Comparison of ENCODE assay signal across 15 mouse cellular contexts in genomic region chr13:55898999-55899398, GRCm38 (mm10).
DNase-seq lines count a peak whose midpoint lies in the region; ATAC-seq and TF ChIP-seq lines count a peak whose summit lies in the region.
"Had no signal": no experiment of that assay in that cellular context is flagged by ENCODE, and none has a peak within 500 bp of the region (broad histone marks: within the 10 kb centered on the region; RNA-seq: fewer than 3 reads in every experiment).

No protein-coding gene starts in this region.

- no peak for ATAC-seq in forebrain, embryonic 16.5 days
- no peak for ATAC-seq in midbrain, embryonic 13.5 days
- ATAC-seq in midbrain, embryonic 15.5 days (replicated peaks) = no peak
- ATAC-seq in forebrain, postnatal 0 days = no peak
- ATAC-seq: intestine, embryonic 15.5 days had no signal

- no peak overlapping the region for H3K4me3 ChIP-seq in forebrain, embryonic 10.5 days
- no peak overlapping the region for H3K4me3 ChIP-seq in forebrain, embryonic 16.5 days (replicated peaks; ENCODE audit: low read length)
- H3K4me3 ChIP-seq in midbrain, embryonic 13.5 days (replicated peaks) = no peak overlapping the region
- no peak overlapping the region for H3K4me3 ChIP-seq in midbrain, embryonic 15.5 days
- no peak overlapping the region for H3K4me3 ChIP-seq in forebrain, postnatal 0 days (ENCODE audit: low read depth, low read length)
- H3K4me3 ChIP-seq: intestine, embryonic 15.5 days; midbrain, embryonic 12.5 days had no signal

- H3K27ac ChIP-seq in forebrain, embryonic 10.5 days = peak overlapping the region; percentile 77
- no peak overlapping the region for H3K27ac ChIP-seq in forebrain, embryonic 16.5 days (ENCODE audit: low read length)
- H3K27ac ChIP-seq in midbrain, embryonic 13.5 days = 0 out of 2 replicates have a peak overlapping the region, but pooled peaks have one; percentile 25
- no peak overlapping the region for H3K27ac ChIP-seq in midbrain, embryonic 15.5 days
- H3K27ac ChIP-seq in forebrain, postnatal 0 days (ENCODE audit: low read depth, low read length) = 0 out of 2 replicates have a peak overlapping the region, but pooled peaks have one; percentile 29
- H3K27ac ChIP-seq: intestine, embryonic 15.5 days; midbrain, embryonic 12.5 days had no signal

- no peak for TF ChIP-seq CTCF in forebrain, postnatal 0 days (IDR thresholded peaks at IDR 0.05; ENCODE audit: low read depth)

- H3K4me2 ChIP-seq in forebrain, embryonic 16.5 days (ENCODE audit: low read length) = no peak overlapping the region
- H3K4me2 ChIP-seq in midbrain, embryonic 13.5 days (replicated peaks) = no peak overlapping the region
- H3K4me2 ChIP-seq in midbrain, embryonic 15.5 days = no peak overlapping the region
- H3K4me2 ChIP-seq in forebrain, postnatal 0 days (ENCODE audit: low read depth) = no peak overlapping the region
- H3K4me2 ChIP-seq: intestine, embryonic 15.5 days; liver, embryonic 11.5 days; midbrain, embryonic 12.5 days had no signal

- peaks cover 31% of the 10 kb centered on the region for H3K4me1 ChIP-seq in forebrain, embryonic 10.5 days
- peaks cover 19% of the 10 kb centered on the region for H3K4me1 ChIP-seq in forebrain, embryonic 16.5 days (replicated peaks; ENCODE audit: control insufficient read depth, insufficient read depth, low read length)
- H3K4me1 ChIP-seq in midbrain, embryonic 13.5 days (replicated peaks) = peaks cover 19% of the 10 kb centered on the region
- peaks cover 14% of the 10 kb centered on the region for H3K4me1 ChIP-seq in midbrain, embryonic 15.5 days
- peaks cover 6% of the 10 kb centered on the region; the same call in 1 of the 2 replicates for H3K4me1 ChIP-seq in forebrain, postnatal 0 days (ENCODE audit: insufficient read depth)

- H3K36me3 ChIP-seq in forebrain, embryonic 10.5 days (replicated peaks) = no peaks in the 10 kb centered on the region
- no peaks in the 10 kb centered on the region for H3K36me3 ChIP-seq in forebrain, embryonic 16.5 days (ENCODE audit: control insufficient read depth, insufficient read depth)
- H3K36me3 ChIP-seq in midbrain, embryonic 13.5 days = no peaks in the 10 kb centered on the region
- H3K36me3 ChIP-seq in midbrain, embryonic 15.5 days (replicated peaks) = no peaks in the 10 kb centered on the region
- no peaks in the 10 kb centered on the region for H3K36me3 ChIP-seq in forebrain, postnatal 0 days (ENCODE audit: insufficient read depth)
- H3K36me3 ChIP-seq: intestine, embryonic 15.5 days; midbrain, embryonic 12.5 days had no signal

- H3K9me3 ChIP-seq in forebrain, embryonic 10.5 days = no peaks in the 10 kb centered on the region
- H3K9me3 ChIP-seq in forebrain, embryonic 16.5 days (ENCODE audit: control insufficient read depth, low read length) = no peaks in the 10 kb centered on the region
- H3K9me3 ChIP-seq in midbrain, embryonic 13.5 days = no peaks in the 10 kb centered on the region
- H3K9me3 ChIP-seq in midbrain, embryonic 15.5 days = no peaks in the 10 kb centered on the region
- no peaks in the 10 kb centered on the region for H3K9me3 ChIP-seq in forebrain, postnatal 0 days (ENCODE audit: low read length)
- H3K9me3 ChIP-seq: intestine, embryonic 15.5 days; midbrain, embryonic 12.5 days had no signal

- peaks cover 29% of the 10 kb centered on the region; the same call in 1 of the 2 replicates for H3K27me3 ChIP-seq in forebrain, embryonic 10.5 days (ENCODE audit: poor library complexity, severe bottlenecking)
- H3K27me3 ChIP-seq in forebrain, embryonic 16.5 days (replicated peaks; ENCODE audit: control insufficient read depth, insufficient read depth, low read length) = no peaks in the 10 kb centered on the region
- H3K27me3 ChIP-seq in midbrain, embryonic 13.5 days = 0 out of 2 replicates have a peak, but pooled peaks cover 4% of the 10 kb centered on the region
- H3K27me3 ChIP-seq in midbrain, embryonic 15.5 days (replicated peaks) = no peaks in the 10 kb centered on the region
- no peaks in the 10 kb centered on the region for H3K27me3 ChIP-seq in forebrain, postnatal 0 days (ENCODE audit: insufficient read depth, low read length)
- H3K27me3 ChIP-seq: intestine, embryonic 15.5 days had no signal

- 30% methylated on average over 8 of the region's 8 CpGs for WGBS in forebrain, embryonic 10.5 days
- 10% methylated on average over 8 of the region's 8 CpGs for WGBS in forebrain, embryonic 16.5 days
- WGBS in midbrain, embryonic 13.5 days = 23% methylated on average over 8 of the region's 8 CpGs
- 13% methylated on average over 8 of the region's 8 CpGs for WGBS in midbrain, embryonic 15.5 days
- 12% methylated on average over 8 of the region's 8 CpGs for WGBS in forebrain, postnatal 0 days

- no peak for DNase-seq in forebrain, embryonic 10.5 days (ENCODE audit: extremely low spot score, low spot score)
- no peak for DNase-seq in forebrain, postnatal 0 days
- DNase-seq in spleen, postnatal 36 days (ENCODE audit: low spot score in 2 of 2) = no peak
- no peak for DNase-seq in left cerebral cortex, adult 8-10 months (ENCODE audit: low spot score in 2 of 2)
- DNase-seq in ovary, postnatal 36 days (ENCODE audit: low spot score) = no peak
- DNase-seq: adrenal gland, postnatal 14 days; kidney, postnatal 14 days; lung, postnatal 10 days; thymus, postnatal 25 days had no signal

- no peak overlapping the region for H3K9ac ChIP-seq in forebrain, embryonic 16.5 days (replicated peaks; ENCODE audit: low read depth, low read length)
- H3K9ac ChIP-seq in midbrain, embryonic 13.5 days (replicated peaks) = no peak overlapping the region
- H3K9ac ChIP-seq in midbrain, embryonic 15.5 days = no peak overlapping the region
- H3K9ac ChIP-seq in forebrain, postnatal 0 days = no peak overlapping the region
- H3K9ac ChIP-seq: intestine, embryonic 15.5 days; midbrain, embryonic 12.5 days had no signal

Comparison
In these comparisons a context has a peak if more than half of its experiments do, and no peak if none do; other contexts are left out.
1. H3K27ac ChIP-seq: peak in forebrain, embryonic 10.5 days (single experiment), midbrain, embryonic 13.5 days (single experiment) and forebrain, postnatal 0 days (single experiment); none in forebrain, embryonic 16.5 days (single experiment) and midbrain, embryonic 15.5 days (single experiment).